Mouse (Mus musculus) bone marrow macrophage, adult 2 months (primary cell): ENCODE results near the gene Hs3st2. TPM values are rescaled to one million over a fixed set of nuclear protein-coding genes. Genes with fewer than 3 reads are reported as not detected.

ENCODE experiments used
- H3K27ac ChIP-seq: 2 replicates; pipeline ENCODE4 v1.5.1; 2012; ENCODE audit warnings: low read depth, low read length; ENCODE audit not compliant: insufficient read depth
- H3K4me1 ChIP-seq: 2 replicates; pipeline ENCODE4 v1.6.1; 2012; ENCODE audit warnings: low read length; ENCODE audit not compliant: control insufficient read depth, insufficient read depth
- H3K4me3 ChIP-seq: 2 replicates; pipeline ENCODE4 v1.5.1; 2012; ENCODE audit warnings: mild to moderate bottlenecking, low read length, moderate library complexity; ENCODE audit not compliant: insufficient read depth
- CTCF ChIP-seq: IDR thresholded peaks from 2 replicates; pipeline ENCODE4 v1.5.1; 2012; ENCODE audit warnings: low read depth, mild to moderate bottlenecking, low read length, moderate library complexity
- POLR2A ChIP-seq: IDR thresholded peaks from 2 replicates; pipeline ENCODE4 v1.6.1; 2012; ENCODE audit warnings: mild to moderate bottlenecking, low read depth, low read length, borderline replicate concordance
- polyA plus RNA-seq: library from polyadenylated mRNA; stranded (reverse); fragments of >200 nt; gene quantifications from 2 replicates; pipeline ENCODE4 v1.2.4, GENCODE M21; 2012; ENCODE audit not compliant: missing spikeins, insufficient read depth, insufficient read length

The Hs3st2 gene
- polyA plus RNA-seq, 1 experiment: not detected

DNA sequence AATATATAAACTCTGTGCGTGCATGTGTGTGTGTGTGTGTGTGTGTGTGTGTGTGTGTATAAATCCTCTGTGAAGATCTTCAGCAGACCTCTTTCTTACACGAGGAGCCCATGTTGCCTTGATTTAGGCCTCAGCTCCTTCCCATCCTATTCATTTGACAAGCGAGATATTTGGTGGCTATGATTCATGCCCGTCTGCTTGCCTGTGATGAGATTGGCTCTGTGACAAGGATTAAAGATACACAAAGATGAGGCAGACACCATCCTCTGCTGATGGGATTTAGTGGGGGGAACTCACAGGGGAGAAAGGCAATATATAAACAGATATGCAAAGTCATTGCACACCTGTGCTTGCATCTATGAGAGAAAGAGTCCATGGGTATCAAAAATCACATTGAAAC lies 92.9 kb downstream of the Hs3st2 start:
- no peak overlapping the region for H3K4me3 ChIP-seq
- no peak overlapping the region for H3K27ac ChIP-seq
- H3K4me1 ChIP-seq: no peaks in the 10 kb centered on the region
- TF ChIP-seq CTCF (no peak), POLR2A (no peak)

DNA sequence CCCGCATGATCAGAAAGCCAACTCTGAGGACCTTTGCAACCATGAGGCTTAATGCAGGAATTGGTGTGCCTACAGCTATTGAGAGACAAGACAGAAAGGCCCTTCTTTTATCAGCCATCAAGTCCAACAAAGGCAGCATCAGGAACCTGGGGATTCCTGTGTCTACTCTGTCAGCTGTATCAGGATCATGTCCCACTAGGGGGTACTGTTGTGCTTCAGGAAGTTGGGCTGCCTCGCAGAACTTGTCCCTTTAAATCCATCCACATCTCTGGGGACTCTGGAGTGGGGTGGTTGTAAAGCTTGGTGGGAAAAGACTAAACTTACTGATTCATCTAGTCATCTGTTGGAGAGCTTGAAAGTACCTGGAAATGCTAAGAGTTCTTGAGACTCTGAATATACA lies 93.6 kb downstream of the Hs3st2 start:
- no peak overlapping the region for H3K27ac ChIP-seq
- TF ChIP-seq POLR2A (no peak), CTCF (peak; percentile 59)
- no peaks in the 10 kb centered on the region for H3K4me1 ChIP-seq
- H3K4me3 ChIP-seq: no peak overlapping the region

- no peak for TF ChIP-seq CTCF
- TF ChIP-seq POLR2A: no peak
- Histone ChIP-seq H3K4me3 (no peak overlapping the region), H3K27ac (no peak overlapping the region), H3K4me1 (no peaks in the 10 kb centered on the region)
Observed at GRCm38 (mm10) chr7:121487291-121487690, 95.6 kb downstream of the Hs3st2 start.

DNA sequence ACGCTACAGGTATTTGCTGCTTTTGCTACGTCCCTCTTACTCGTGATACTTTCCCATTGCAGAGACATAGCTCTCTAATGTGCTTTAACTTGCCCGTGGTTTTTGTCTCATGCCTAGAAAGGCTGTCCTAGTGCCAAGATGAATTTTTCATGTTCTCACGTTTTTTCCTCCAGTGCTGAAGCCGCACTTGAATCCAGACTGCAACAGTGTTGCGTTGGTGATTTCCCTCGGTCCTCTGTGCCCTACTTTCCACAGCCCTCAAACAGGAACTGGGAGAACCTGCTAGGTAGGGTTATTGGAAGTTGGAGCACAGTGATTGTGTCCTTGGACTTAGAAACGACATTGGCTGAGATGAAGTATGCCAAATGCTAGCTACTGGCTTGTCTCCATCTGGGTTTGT lies 97.7 kb downstream of the Hs3st2 start:
- no peaks in the 10 kb centered on the region for H3K4me1 ChIP-seq
- TF ChIP-seq CTCF: no peak
- no peak for TF ChIP-seq POLR2A
- no peak overlapping the region for H3K27ac ChIP-seq
- no peak overlapping the region for H3K4me3 ChIP-seq

DNA sequence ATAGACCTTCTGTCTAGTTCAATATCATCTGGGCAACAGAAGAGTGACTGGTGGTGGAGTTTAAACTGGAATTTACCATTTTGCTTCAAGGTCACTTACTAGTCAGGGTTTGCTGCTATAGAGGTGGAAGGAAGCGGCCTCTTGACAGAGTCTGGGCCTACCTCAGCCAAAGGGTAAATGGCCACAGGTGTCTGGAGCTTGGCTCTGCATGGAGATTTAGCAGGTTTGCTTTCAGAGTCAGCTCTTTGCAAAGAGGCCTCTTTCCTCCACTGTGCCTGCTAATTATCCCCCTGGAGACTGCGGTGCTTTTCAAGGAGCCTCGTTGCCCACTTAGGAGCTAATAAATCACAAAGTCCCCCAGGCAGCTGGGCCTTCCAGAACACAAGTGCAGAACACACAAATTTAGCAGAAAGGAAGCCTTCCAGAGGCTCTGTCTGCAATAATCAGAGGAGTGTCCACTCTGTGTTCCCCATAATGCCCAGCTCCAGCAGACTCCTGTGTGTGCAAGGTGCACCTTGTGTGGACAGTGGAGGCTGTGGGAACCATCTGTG lies 99.9 kb downstream of the Hs3st2 start:
- Histone ChIP-seq H3K4me1 (no peaks in the 10 kb centered on the region), H3K27ac (no peak overlapping the region), H3K4me3 (no peak overlapping the region)
- no peak for TF ChIP-seq POLR2A
- TF ChIP-seq CTCF: no peak

- Histone ChIP-seq H3K27ac (no peak overlapping the region), H3K4me1 (no peaks in the 10 kb centered on the region), H3K4me3 (no peak overlapping the region)
- TF ChIP-seq POLR2A (no peak), CTCF (no peak)
Observed at GRCm38 (mm10) chr7:121500516-121500915, 108.9 kb downstream of the Hs3st2 start.

DNA sequence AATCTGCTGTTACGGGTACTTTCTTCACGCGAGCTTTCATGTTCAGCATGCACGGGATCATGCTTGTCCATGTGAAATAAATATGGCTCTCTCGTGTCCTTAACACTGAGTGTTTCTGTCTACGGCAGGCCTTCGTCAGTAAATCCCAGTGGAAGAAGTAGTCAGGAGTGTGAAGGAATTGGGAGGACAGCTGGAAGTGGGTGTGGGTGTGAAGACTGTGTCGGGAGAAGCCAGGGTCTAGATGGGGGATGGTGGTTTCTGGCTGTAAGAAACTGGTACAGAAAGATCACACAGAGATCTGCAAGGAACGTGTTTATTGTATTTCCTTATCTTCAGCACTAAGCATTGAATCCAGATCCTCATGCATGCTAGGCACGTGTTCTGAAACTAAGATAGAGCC lies 110.0 kb downstream of the Hs3st2 start:
- no peak overlapping the region for H3K27ac ChIP-seq
- no peak overlapping the region for H3K4me3 ChIP-seq
- H3K4me1 ChIP-seq: no peaks in the 10 kb centered on the region
- TF ChIP-seq POLR2A (no peak), CTCF (no peak)

- TF ChIP-seq CTCF (no peak), POLR2A (no peak)
- Histone ChIP-seq H3K27ac (peak overlapping the region; percentile 98), H3K4me1 (peaks cover 26% of the 10 kb centered on the region), H3K4me3 (peak overlapping the region; percentile 2; the same call in 1 of the 2 replicates)
Observed at GRCm38 (mm10) chr7:121516727-121517126, 125.1 kb downstream of the Hs3st2 start.

- H3K4me3 ChIP-seq: peak overlapping the region; percentile 13; the same call in 1 of the 2 replicates
- TF ChIP-seq POLR2A (no peak), CTCF (no peak)
- H3K27ac ChIP-seq: peak overlapping the region; percentile 98
- peaks cover 29% of the 10 kb centered on the region for H3K4me1 ChIP-seq
Observed at GRCm38 (mm10) chr7:121517165-121517591, 125.5 kb downstream of the Hs3st2 start.

DNA sequence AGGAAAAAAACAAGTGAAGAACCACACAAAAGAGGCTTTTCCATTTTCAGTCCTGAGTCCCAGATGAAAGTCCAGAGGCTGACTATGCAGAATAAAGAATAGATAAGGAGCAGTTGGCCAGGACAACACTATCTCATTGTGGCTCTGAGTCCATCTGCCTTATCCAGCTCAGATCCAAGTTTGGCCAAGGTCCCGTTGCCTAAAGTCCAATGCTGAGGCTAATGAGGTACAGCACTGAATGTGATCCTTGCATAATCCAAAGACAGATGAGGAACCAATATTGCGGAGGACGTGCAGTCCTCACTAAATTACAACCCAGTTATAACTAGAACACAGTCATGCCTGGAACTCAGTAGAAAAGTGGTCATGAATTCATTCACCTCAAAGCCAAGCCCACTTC lies 130.5 kb downstream of the Hs3st2 start:
- Histone ChIP-seq H3K4me3 (no peak overlapping the region), H3K27ac (peak overlapping the region; percentile 11; the same call in 1 of the 2 replicates), H3K4me1 (peaks cover 20% of the 10 kb centered on the region)
- TF ChIP-seq CTCF (no peak), POLR2A (no peak)

- H3K27ac ChIP-seq: no peak overlapping the region
- H3K4me1 ChIP-seq: no peaks in the 10 kb centered on the region
- H3K4me3 ChIP-seq: no peak overlapping the region
- TF ChIP-seq POLR2A (no peak), CTCF (no peak)
Observed at GRCm38 (mm10) chr7:121529023-121529422, 137.4 kb downstream of the Hs3st2 start.
